Mouse (Mus musculus) heart, postnatal 0 days (tissue): Measurements from ENCODE around the gene Col13a1. TPM values are rescaled to one million over a fixed set of nuclear protein-coding genes. Genes with fewer than 3 reads are reported as not detected.

ENCODE experiments used
- ATAC-seq: fragments of 200-750 bp; cut with Nextera tagmentation; 2 replicates; pipeline ENCODE4 v1.8.0; 2017; ENCODE audit warnings: low read depth, moderate number of reproducible peaks, moderate library complexity; ENCODE audit not compliant: insufficient read depth
- DNase-seq: peaks from one replicate; pipeline ENCODE4 v3.0.0-alpha.2; 2016; ENCODE audit warnings: low spot score
- H3K27ac ChIP-seq: fragments of 300-500 bp; sonication (generic); 2 replicates; pipeline ENCODE4 v1.5.1; 2014; ENCODE audit warnings: low read depth, mild to moderate bottlenecking
- H3K27me3 ChIP-seq: fragments of 300-500 bp; sonication (generic); 2 replicates; pipeline ENCODE4 v1.6.1; 2014; ENCODE audit warnings: low read length, mixed read lengths; ENCODE audit not compliant: control insufficient read depth, insufficient read depth
- H3K36me3 ChIP-seq: fragments of 300-500 bp; sonication (generic); replicated peaks from 2 replicates; pipeline ENCODE4 v1.6.1; 2014; ENCODE audit warnings: low read length, mixed read lengths; ENCODE audit not compliant: control insufficient read depth, insufficient read depth
- H3K4me1 ChIP-seq: fragments of 300-500 bp; sonication (generic); 2 replicates; pipeline ENCODE4 v1.6.1; 2014; ENCODE audit warnings: antibody characterized with exemption; ENCODE audit not compliant: control insufficient read depth, insufficient read depth
- H3K4me2 ChIP-seq: fragments of 300-500 bp; sonication (generic); 2 replicates; pipeline ENCODE4 v1.6.1; 2014; ENCODE audit warnings: low read depth, mild to moderate bottlenecking, low read length, moderate library complexity
- H3K4me3 ChIP-seq: fragments of 300-500 bp; sonication (generic); 2 replicates; pipeline ENCODE4 v1.5.1; 2014; ENCODE audit warnings: low read depth, low read length
- H3K9ac ChIP-seq: fragments of 300-500 bp; sonication (generic); replicated peaks from 2 replicates; pipeline ENCODE4 v1.6.1; 2014; ENCODE audit warnings: low read depth, low read length, mixed read lengths
- H3K9me3 ChIP-seq: fragments of 300-500 bp; sonication (generic); replicated peaks from 2 replicates; pipeline ENCODE4 v1.6.1; 2016; ENCODE audit warnings: low read length; ENCODE audit not compliant: control insufficient read depth
- CTCF ChIP-seq: IDR thresholded peaks from 2 replicates; pipeline ENCODE4 v1.5.1; 2016; ENCODE audit warnings: antibody characterized with exemption, control low read depth, low read depth
- EP300 ChIP-seq: IDR thresholded peaks from 2 replicates; pipeline ENCODE4 v1.6.1; 2016; ENCODE audit warnings: antibody characterized with exemption, low read depth
- WGBS: fragments of 180-500 bp; shearing (Covaris S2); extraction: QIAGEN DNeasy Blood & Tissue Kit; methylation state at CpG from one replicate; pipeline ENCODE4 v1.1.7; 2014; 5-methylcytosine and 5-hydroxymethylcytosine counted together
- polyA plus RNA-seq: library from polyadenylated mRNA; unstranded; fragments of >200 nt; fragmentation: Nextera tagmentation; extraction: Ambion mirVana; gene quantifications from 2 replicates; pipeline ENCODE4 v1.2.1, GENCODE M21; 2015
- total RNA-seq: library from RNA; depleted of rRNA; stranded (reverse); fragments of >200 nt; gene quantifications from 2 replicates; pipeline ENCODE4 v1.2.3, GENCODE M21; 2014; ENCODE audit warnings: low replicate concordance

Col13a1 gene
- total and polyA plus RNA-seq, 2 experiments from 2014 or later: 2.3 to 6.5 TPM

DNA sequence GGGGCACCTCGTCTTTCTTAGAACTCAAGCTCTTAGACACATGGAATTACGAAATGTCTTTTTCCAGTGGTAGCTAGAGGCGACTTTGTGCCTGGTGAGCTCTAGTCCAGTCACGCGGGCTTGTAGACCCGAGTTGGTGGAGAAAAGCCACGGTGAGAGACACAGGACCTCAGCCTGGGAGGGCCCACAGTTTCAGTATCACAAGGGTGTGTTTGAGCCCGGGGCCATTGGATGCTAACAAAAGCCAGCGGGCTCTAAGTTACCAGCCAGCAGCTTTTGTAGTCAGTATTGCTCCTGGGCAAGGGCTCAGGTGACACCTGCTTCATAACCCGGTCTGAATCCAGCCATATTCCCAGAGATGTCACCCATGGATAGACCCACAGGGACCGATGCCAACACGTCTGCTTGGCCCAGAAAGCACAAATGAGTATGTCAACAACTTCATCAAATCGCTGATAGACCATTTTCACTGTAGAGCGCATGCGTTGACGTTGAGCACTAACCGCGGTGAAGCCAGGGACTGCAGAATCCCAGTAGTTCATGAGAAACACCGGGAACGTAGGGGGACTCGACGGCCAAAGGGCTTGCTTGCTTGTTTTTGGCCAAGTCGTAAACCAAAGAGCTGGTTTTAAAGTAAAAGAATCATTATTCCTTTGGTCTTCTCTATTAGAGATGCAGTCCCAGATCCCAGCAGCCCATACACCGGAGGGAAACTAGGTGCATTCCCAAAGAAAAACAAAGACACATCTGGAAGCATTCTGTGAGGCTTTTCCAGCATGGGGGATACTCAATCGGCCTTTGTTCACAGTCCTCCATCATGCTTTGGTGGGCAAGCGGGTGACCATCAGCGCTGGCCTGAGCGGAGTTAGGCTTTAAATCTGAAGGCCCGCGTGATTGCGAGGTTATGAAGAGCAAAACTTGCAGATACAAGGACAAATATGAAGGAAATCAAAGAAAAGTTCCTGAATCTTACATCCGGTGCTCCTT, 150.7 kb downstream of the Col13a1 start:
- Histone ChIP-seq H3K36me3 (no peaks in the 10 kb centered on the region), H3K9ac (no peak overlapping the region), H3K27me3 (no peaks in the 10 kb centered on the region), H3K9me3 (no peaks in the 10 kb centered on the region), H3K4me2 (no peak overlapping the region), H3K4me1 (no peaks in the 10 kb centered on the region), H3K27ac (no peak overlapping the region), H3K4me3 (no peak overlapping the region)
- no peak for DNase-seq
- no peak for ATAC-seq
- WGBS: 83% methylated on average over 32 of the region's 32 CpGs
- no peak for TF ChIP-seq EP300
- no peak for TF ChIP-seq CTCF

DNA sequence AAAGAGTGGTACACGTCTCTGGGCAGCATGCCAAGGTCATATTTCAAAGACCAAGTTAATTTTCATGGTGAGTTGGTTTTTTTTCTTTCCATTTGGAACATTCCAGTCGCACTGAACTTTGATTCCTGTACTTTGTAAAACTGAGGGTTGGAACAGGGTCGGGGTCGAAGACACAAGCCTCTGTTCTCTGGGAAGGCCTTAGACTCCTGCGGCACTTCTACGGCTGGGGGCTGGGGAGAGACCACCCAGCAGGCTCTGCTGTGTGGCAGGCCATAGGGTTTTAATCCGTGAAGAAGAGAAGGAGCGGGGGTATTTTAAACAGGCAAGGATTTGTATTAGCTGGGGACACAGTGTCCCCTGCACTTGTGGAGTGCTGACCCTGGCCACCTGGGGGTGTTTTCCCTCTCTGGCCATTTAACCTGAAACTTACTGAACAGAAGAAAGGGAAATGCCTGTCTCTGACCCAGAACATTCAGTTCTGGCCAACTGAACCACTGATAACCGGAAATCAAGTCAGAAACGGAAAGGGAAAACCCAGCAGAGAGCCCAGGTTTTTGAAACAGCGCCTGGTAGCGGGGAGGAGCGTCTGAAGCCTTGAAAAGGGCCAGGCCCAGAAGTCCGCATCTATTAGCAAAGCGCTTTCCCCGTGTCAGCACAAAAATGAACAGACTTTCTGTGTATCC, 152.0 kb downstream of the Col13a1 start:
- Histone ChIP-seq H3K4me3 (no peak overlapping the region), H3K9me3 (no peaks in the 10 kb centered on the region), H3K27ac (no peak overlapping the region), H3K4me1 (no peaks in the 10 kb centered on the region), H3K36me3 (no peaks in the 10 kb centered on the region), H3K27me3 (no peaks in the 10 kb centered on the region), H3K9ac (no peak overlapping the region), H3K4me2 (no peak overlapping the region)
- WGBS: 54% methylated on average over 16 of the region's 16 CpGs
- no peak for ATAC-seq
- peak; percentile 13 for DNase-seq
- TF ChIP-seq EP300 (no peak), CTCF (no peak)

DNA sequence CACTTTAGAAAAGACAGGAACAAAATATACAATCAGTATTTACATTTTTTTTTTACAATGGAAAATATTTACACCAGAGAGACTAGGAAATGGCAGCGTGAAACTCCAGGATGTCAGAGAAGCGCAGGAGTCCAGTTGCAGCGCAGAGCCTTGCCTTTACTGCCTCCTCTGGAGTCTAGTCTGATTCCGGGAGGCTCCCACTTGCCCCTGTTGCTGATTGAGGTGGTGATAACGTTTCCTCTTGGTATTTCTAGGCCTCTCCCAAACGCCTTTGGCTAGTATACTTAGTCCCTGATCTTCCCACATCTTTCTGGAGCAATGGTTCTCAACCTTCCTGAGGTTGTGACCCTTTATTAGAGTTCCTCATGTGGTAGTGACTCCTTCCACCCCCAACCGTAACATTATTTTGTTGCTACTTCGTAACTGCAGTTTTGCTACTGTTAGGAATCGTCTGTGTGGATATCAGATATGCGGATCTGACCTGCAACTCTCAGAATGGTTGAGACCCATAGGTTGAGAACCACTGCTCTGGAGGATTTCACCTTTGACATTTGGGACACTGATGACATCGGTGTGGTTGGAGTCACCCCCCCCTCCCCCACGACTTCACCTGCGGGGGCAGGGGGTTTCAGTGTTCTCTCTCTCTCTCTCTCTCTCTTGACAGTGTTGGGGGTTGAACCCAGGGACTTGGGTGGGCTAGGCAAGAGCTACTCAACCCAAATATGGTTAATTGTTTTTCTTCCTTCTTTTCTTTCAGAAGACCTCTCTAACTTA, 152.7 kb downstream of the Col13a1 start:
- Histone ChIP-seq H3K4me1 (no peaks in the 10 kb centered on the region), H3K4me2 (no peak overlapping the region), H3K27me3 (no peaks in the 10 kb centered on the region), H3K27ac (no peak overlapping the region), H3K36me3 (no peaks in the 10 kb centered on the region), H3K4me3 (no peak overlapping the region), H3K9ac (no peak overlapping the region), H3K9me3 (no peaks in the 10 kb centered on the region)
- DNase-seq (no peak), ATAC-seq (no peak)
- WGBS: 68% methylated on average over 13 of the region's 13 CpGs
- TF ChIP-seq EP300 (no peak), CTCF (no peak)

DNA sequence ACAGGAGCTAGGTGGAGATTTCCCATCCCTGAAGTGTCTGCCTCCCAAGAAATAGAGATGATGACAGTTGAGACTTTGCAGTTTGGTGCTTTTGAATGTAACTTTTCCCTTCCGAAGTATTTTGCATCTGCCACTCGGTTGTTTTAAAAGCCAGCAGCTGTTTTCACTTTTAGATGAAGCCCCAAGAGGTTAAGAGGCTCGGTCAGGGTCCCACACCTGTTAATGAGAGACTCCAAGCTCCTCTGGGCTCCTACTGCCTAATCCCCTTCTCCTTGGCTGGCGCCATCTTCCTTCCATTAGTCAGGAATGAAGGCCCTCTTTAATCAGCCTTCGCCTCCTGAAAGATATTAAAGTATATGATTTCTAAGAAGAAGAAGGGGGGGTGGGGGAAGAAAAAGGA, 153.4 kb downstream of the Col13a1 start:
- Histone ChIP-seq H3K9ac (no peak overlapping the region), H3K27ac (no peak overlapping the region), H3K9me3 (no peaks in the 10 kb centered on the region), H3K4me3 (no peak overlapping the region), H3K27me3 (no peaks in the 10 kb centered on the region), H3K36me3 (no peaks in the 10 kb centered on the region), H3K4me2 (no peak overlapping the region), H3K4me1 (no peaks in the 10 kb centered on the region)
- DNase-seq: no peak
- TF ChIP-seq CTCF: no peak
- TF ChIP-seq EP300: no peak
- ATAC-seq: no peak
- 59% methylated on average over 5 of the region's 5 CpGs for WGBS

DNA sequence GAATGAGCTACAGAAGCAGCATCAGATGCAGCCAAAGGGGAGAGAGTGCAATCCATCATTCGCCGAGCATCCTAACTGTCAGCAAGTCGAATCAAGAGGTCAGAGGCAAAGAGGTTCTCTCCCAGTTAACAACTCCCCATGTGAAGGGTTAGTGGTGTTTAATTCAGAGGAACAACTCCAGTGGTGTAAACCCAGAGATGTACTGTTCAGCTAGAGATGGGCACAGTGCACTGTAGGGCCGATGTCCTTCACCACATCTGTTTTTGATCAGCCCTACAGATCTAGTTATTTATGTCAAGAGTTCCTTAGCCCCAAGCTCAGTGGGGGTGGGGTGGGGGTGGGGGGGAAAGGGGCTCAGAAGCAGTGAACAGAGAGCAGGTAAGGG, 155.2 kb downstream of the Col13a1 start:
- no peak overlapping the region for H3K27ac ChIP-seq
- no peak overlapping the region for H3K4me3 ChIP-seq
- TF ChIP-seq CTCF (no peak), EP300 (no peak)
- no peak overlapping the region for H3K9ac ChIP-seq
- no peaks in the 10 kb centered on the region for H3K27me3 ChIP-seq
- no peaks in the 10 kb centered on the region for H3K9me3 ChIP-seq
- H3K4me1 ChIP-seq: no peaks in the 10 kb centered on the region
- H3K4me2 ChIP-seq: no peak overlapping the region
- no peaks in the 10 kb centered on the region for H3K36me3 ChIP-seq
- ATAC-seq (no peak), DNase-seq (no peak)
- WGBS: 47% methylated on average over 4 of the region's 4 CpGs
